Mouse (Mus musculus): ENCODE data around the gene Zbtb16. TPM values are rescaled to one million over a fixed set of nuclear protein-coding genes. Genes with fewer than 3 reads are reported as not detected.

Zbtb16 gene
- polyA plus RNA-seq, 1 experiment, result 4.1 TPM

DNA sequence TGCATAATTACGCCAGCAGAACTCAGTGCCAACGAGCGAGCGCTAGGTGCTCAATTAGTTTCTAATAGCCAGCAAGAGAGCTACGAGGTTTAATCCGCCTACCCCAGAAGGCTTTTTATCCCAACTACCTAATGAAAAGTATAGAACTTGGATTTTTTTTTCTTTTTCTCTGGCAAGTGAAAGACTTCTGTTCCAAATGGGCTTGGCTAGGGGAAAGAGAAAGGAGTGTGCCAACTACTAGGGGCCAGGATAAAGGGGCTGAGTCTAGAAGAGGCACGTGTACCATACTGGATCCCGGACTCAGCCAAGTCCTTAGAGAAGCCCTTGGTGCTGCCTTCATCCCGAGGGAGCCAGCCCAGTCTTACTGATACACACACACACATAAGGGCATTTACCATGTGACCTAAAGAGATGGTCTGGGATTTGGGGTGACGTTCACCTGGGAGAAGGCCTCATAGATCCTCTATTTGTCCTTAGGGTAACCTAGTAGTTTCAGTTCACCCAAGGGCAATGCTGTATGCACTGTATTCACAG is 105.5 kb downstream of the Zbtb16 start:
- H3K27ac ChIP-seq (ENCODE audit: control insufficient read depth, insufficient read depth, low read length), result no peak overlapping the region
- no peak overlapping the region for H3K4me3 ChIP-seq (ENCODE audit: control insufficient read depth, insufficient read depth, low read length)
- 97% methylated on average over 10 of the region's 10 CpGs for WGBS
- no peak for DNase-seq
- H3K27me3 ChIP-seq (ENCODE audit: control insufficient read depth, insufficient read depth, low read length), result no peaks in the 10 kb centered on the region
- H3K36me3 ChIP-seq (ENCODE audit: control insufficient read depth, insufficient read depth, low read length), result no peaks in the 10 kb centered on the region
- TF ChIP-seq POLR2A (IDR thresholded peaks at IDR 0.05; ENCODE audit: control insufficient read depth, extremely low read depth, insufficient read depth, low read length, poor library complexity), result no peak
- TF ChIP-seq CTCF (IDR thresholded peaks at IDR 0.05; ENCODE audit: borderline replicate concordance, control insufficient read depth, extremely low read depth, insufficient read depth, low read length, poor library complexity), result no peak
- H3K4me1 ChIP-seq (replicated peaks; ENCODE audit: control insufficient read depth, insufficient read depth, low read length), result peaks cover 3% of the 10 kb centered on the region; the same call in 1 of the 2 replicates

DNA sequence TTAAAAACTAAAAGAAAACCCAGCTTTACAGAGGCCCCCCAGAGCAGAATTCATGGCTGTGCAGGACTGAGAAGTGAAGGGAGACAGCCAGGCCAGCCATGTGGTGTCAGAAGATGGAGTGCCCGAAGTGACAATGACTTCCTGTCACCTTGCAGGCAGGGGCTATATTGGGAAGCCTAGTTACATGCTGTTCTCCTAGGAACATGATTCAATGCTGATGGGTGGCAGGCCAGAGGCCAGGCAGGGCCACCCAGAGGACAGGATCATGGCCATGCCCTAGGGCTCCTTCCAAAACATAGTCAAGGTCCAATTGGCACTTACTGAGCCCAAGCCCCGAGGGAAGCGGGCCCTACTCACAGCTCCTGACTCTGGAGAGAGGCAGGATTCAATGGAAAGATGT is 106.6 kb downstream of the Zbtb16 start:
- Histone ChIP-seq H3K27ac (ENCODE audit: control insufficient read depth, insufficient read depth, low read length) (no peak overlapping the region), H3K4me3 (ENCODE audit: control insufficient read depth, insufficient read depth, low read length) (no peak overlapping the region), H3K27me3 (ENCODE audit: control insufficient read depth, insufficient read depth, low read length) (no peaks in the 10 kb centered on the region), H3K36me3 (ENCODE audit: control insufficient read depth, insufficient read depth, low read length) (no peaks in the 10 kb centered on the region), H3K4me1 (replicated peaks; ENCODE audit: control insufficient read depth, insufficient read depth, low read length) (peaks cover 3% of the 10 kb centered on the region; the same call in 1 of the 2 replicates)
- no peak for DNase-seq
- WGBS, result 66% methylated on average over 3 of the region's 3 CpGs
- no peak for TF ChIP-seq POLR2A (IDR thresholded peaks at IDR 0.05; ENCODE audit: control insufficient read depth, extremely low read depth, insufficient read depth, low read length, poor library complexity)
- TF ChIP-seq CTCF (IDR thresholded peaks at IDR 0.05; ENCODE audit: borderline replicate concordance, control insufficient read depth, extremely low read depth, insufficient read depth, low read length, poor library complexity), result no peak

- H3K4me1 ChIP-seq (replicated peaks; ENCODE audit: control insufficient read depth, insufficient read depth, low read length), result peaks cover 3% of the 10 kb centered on the region; the same call in 1 of the 2 replicates
- TF ChIP-seq POLR2A (IDR thresholded peaks at IDR 0.05; ENCODE audit: control insufficient read depth, extremely low read depth, insufficient read depth, low read length, poor library complexity), result no peak
- TF ChIP-seq CTCF (IDR thresholded peaks at IDR 0.05; ENCODE audit: borderline replicate concordance, control insufficient read depth, extremely low read depth, insufficient read depth, low read length, poor library complexity), result no peak
- no peak overlapping the region for H3K27ac ChIP-seq (ENCODE audit: control insufficient read depth, insufficient read depth, low read length)
- H3K36me3 ChIP-seq (ENCODE audit: control insufficient read depth, insufficient read depth, low read length), result no peaks in the 10 kb centered on the region
- no peak overlapping the region for H3K4me3 ChIP-seq (ENCODE audit: control insufficient read depth, insufficient read depth, low read length)
- no peaks in the 10 kb centered on the region for H3K27me3 ChIP-seq (ENCODE audit: control insufficient read depth, insufficient read depth, low read length)
- WGBS, result 89% methylated on average over 13 of the region's 13 CpGs
- DNase-seq, result no peak
Measured at GRCm38 (mm10) chr9:48728731-48729123, 107.3 kb downstream of the Zbtb16 start.

DNA sequence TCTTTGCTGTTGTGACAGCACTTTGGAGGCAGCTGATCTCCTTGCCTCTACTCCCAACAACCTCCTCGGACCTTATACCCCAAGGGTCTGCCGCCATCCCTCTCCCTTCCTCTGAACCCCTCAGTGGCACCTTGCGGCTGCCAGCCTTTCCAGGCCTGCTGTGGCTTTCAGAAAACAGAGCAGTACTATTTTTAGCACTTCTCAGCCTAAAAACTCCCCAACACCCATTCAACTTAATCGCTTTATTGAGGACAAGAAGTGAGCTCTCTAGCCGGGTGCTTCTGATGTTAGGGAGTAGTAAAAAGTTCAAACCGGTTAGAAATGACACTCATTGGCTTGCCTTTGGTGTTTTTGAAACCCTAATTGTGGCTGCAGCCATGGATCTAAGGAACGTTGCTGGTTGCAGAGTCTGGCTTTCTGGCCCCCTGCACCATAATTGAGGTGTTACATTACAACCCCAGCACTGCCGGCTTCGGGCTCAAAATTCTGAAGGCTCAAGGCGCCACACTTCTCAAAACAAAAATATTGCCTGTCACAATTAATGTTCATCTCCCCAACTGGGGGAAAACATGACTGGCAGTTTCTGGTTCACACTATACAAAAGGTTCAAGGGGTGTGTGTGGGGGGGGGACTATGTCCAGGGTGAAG is 107.8 kb downstream of the Zbtb16 start:
- no peak overlapping the region for H3K27ac ChIP-seq (ENCODE audit: control insufficient read depth, insufficient read depth, low read length)
- WGBS, result 65% methylated on average over 10 of the region's 10 CpGs
- peaks cover 3% of the 10 kb centered on the region; the same call in 1 of the 2 replicates for H3K4me1 ChIP-seq (replicated peaks; ENCODE audit: control insufficient read depth, insufficient read depth, low read length)
- no peaks in the 10 kb centered on the region for H3K27me3 ChIP-seq (ENCODE audit: control insufficient read depth, insufficient read depth, low read length)
- H3K36me3 ChIP-seq (ENCODE audit: control insufficient read depth, insufficient read depth, low read length), result no peaks in the 10 kb centered on the region
- no peak for DNase-seq
- no peak for TF ChIP-seq POLR2A (IDR thresholded peaks at IDR 0.05; ENCODE audit: control insufficient read depth, extremely low read depth, insufficient read depth, low read length, poor library complexity)
- TF ChIP-seq CTCF (IDR thresholded peaks at IDR 0.05; ENCODE audit: borderline replicate concordance, control insufficient read depth, extremely low read depth, insufficient read depth, low read length, poor library complexity), result no peak
- H3K4me3 ChIP-seq (ENCODE audit: control insufficient read depth, insufficient read depth, low read length), result no peak overlapping the region

GRCm38 (mm10) chr9:48726341-48726740 is 109.7 kb downstream of the Zbtb16 start:
- WGBS, result 93% methylated on average over 8 of the region's 8 CpGs
- no peak overlapping the region for H3K4me3 ChIP-seq (ENCODE audit: control insufficient read depth, insufficient read depth, low read length)
- no peaks in the 10 kb centered on the region for H3K36me3 ChIP-seq (ENCODE audit: control insufficient read depth, insufficient read depth, low read length)
- no peak for DNase-seq
- no peaks in the 10 kb centered on the region for H3K27me3 ChIP-seq (ENCODE audit: control insufficient read depth, insufficient read depth, low read length)
- TF ChIP-seq CTCF (IDR thresholded peaks at IDR 0.05; ENCODE audit: borderline replicate concordance, control insufficient read depth, extremely low read depth, insufficient read depth, low read length, poor library complexity), result no peak
- TF ChIP-seq POLR2A (IDR thresholded peaks at IDR 0.05; ENCODE audit: control insufficient read depth, extremely low read depth, insufficient read depth, low read length, poor library complexity), result no peak
- H3K4me1 ChIP-seq (replicated peaks; ENCODE audit: control insufficient read depth, insufficient read depth, low read length), result no peaks in the 10 kb centered on the region
- H3K27ac ChIP-seq (ENCODE audit: control insufficient read depth, insufficient read depth, low read length), result no peak overlapping the region

- no peak overlapping the region for H3K4me3 ChIP-seq (ENCODE audit: control insufficient read depth, insufficient read depth, low read length)
- DNase-seq, result no peak
- no peak overlapping the region for H3K27ac ChIP-seq (ENCODE audit: control insufficient read depth, insufficient read depth, low read length)
- no peak for TF ChIP-seq POLR2A (IDR thresholded peaks at IDR 0.05; ENCODE audit: control insufficient read depth, extremely low read depth, insufficient read depth, low read length, poor library complexity)
- TF ChIP-seq CTCF (IDR thresholded peaks at IDR 0.05; ENCODE audit: borderline replicate concordance, control insufficient read depth, extremely low read depth, insufficient read depth, low read length, poor library complexity), result no peak
- no peaks in the 10 kb centered on the region for H3K36me3 ChIP-seq (ENCODE audit: control insufficient read depth, insufficient read depth, low read length)
- H3K27me3 ChIP-seq (ENCODE audit: control insufficient read depth, insufficient read depth, low read length), result no peaks in the 10 kb centered on the region
- no peaks in the 10 kb centered on the region for H3K4me1 ChIP-seq (replicated peaks; ENCODE audit: control insufficient read depth, insufficient read depth, low read length)
- WGBS, result 90% methylated on average over 4 of the region's 4 CpGs
Measured at GRCm38 (mm10) chr9:48725918-48726317, 110.1 kb downstream of the Zbtb16 start.

Data from thymus, adult 2 months (tissue).